Mouse (Mus musculus): ENCODE data around the gene Plet1. TPM values are rescaled to one million over a fixed set of nuclear protein-coding genes. Genes with fewer than 3 reads are reported as not detected.

Gene Plet1
- polyA plus RNA-seq, 1 experiment: 2.5 TPM

- H3K4me1 ChIP-seq (ENCODE audit: control insufficient read depth, insufficient read depth, insufficient read length, low read length): peaks cover 24% of the 10 kb centered on the region
- no peaks in the 10 kb centered on the region for H3K36me3 ChIP-seq (ENCODE audit: control insufficient read depth, insufficient read depth, low read length)
- H3K27ac ChIP-seq (ENCODE audit: insufficient read depth, low read depth, low read length): peak overlapping the region; percentile 72
- H3K27me3 ChIP-seq (ENCODE audit: control insufficient read depth, insufficient read depth, low read length): no peaks in the 10 kb centered on the region
- H3K4me3 ChIP-seq (ENCODE audit: low read depth, low read length): no peak overlapping the region
- 17% methylated on average over 4 of the region's 4 CpGs for WGBS
- TF ChIP-seq CTCF (IDR thresholded peaks at IDR 0.05; ENCODE audit: extremely low read depth, insufficient read length, insufficient replicate concordance, low read depth, low read length) (no peak), POLR2A (IDR thresholded peaks at IDR 0.05; ENCODE audit: low read depth, low read length) (no peak)
Observed at GRCm38 (mm10) chr9:50463205-50463508, 31.2 kb upstream of the Plet1 start.

- peaks cover 2% of the 10 kb centered on the region; the same call in 1 of the 2 replicates for H3K4me1 ChIP-seq (ENCODE audit: control insufficient read depth, insufficient read depth, insufficient read length, low read length)
- no peaks in the 10 kb centered on the region for H3K27me3 ChIP-seq (ENCODE audit: control insufficient read depth, insufficient read depth, low read length)
- no peaks in the 10 kb centered on the region for H3K36me3 ChIP-seq (ENCODE audit: control insufficient read depth, insufficient read depth, low read length)
- no peak overlapping the region for H3K27ac ChIP-seq (ENCODE audit: insufficient read depth, low read depth, low read length)
- TF ChIP-seq POLR2A (IDR thresholded peaks at IDR 0.05; ENCODE audit: low read depth, low read length): no peak
- no peak for TF ChIP-seq CTCF (IDR thresholded peaks at IDR 0.05; ENCODE audit: extremely low read depth, insufficient read length, insufficient replicate concordance, low read depth, low read length)
- WGBS: 55% methylated on average over 5 of the region's 5 CpGs
- H3K4me3 ChIP-seq (ENCODE audit: low read depth, low read length): no peak overlapping the region
Observed at GRCm38 (mm10) chr9:50470377-50471100, 23.8 kb upstream of the Plet1 start.

GRCm38 (mm10) chr9:50471181-50471901 lies 23.0 kb upstream of the Plet1 start:
- Histone ChIP-seq H3K36me3 (ENCODE audit: control insufficient read depth, insufficient read depth, low read length) (no peaks in the 10 kb centered on the region), H3K4me1 (ENCODE audit: control insufficient read depth, insufficient read depth, insufficient read length, low read length) (peaks cover 5% of the 10 kb centered on the region; the same call in 1 of the 2 replicates), H3K27ac (ENCODE audit: insufficient read depth, low read depth, low read length) (no peak overlapping the region), H3K4me3 (ENCODE audit: low read depth, low read length) (no peak overlapping the region), H3K27me3 (ENCODE audit: control insufficient read depth, insufficient read depth, low read length) (no peaks in the 10 kb centered on the region)
- 61% methylated on average over 13 of the region's 13 CpGs for WGBS
- TF ChIP-seq CTCF (IDR thresholded peaks at IDR 0.05; ENCODE audit: extremely low read depth, insufficient read length, insufficient replicate concordance, low read depth, low read length) (no peak), POLR2A (IDR thresholded peaks at IDR 0.05; ENCODE audit: low read depth, low read length) (no peak)

DNA sequence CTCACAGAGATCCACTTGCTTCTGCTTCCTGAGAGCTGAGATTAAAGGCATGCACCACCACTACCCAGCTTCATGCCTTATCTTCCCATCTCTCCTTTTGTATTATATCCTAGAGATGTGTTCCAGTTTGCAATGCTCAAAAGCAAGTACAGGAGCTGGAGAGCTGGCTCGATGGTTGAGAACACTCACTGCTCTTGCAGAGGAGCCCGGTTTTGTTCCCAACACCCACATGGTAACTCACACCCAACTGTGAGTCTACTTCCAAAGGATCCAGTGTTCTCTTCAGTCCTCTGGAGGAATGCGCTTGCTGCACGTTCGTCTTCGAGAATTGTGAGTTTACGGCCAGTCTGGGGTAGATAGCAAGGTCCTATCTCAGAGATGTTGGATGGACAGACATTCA lies 19.0 kb upstream of the Plet1 start:
- peaks cover 5% of the 10 kb centered on the region; the same call in 1 of the 2 replicates for H3K4me1 ChIP-seq (ENCODE audit: control insufficient read depth, insufficient read depth, insufficient read length, low read length)
- WGBS: 71% methylated on average over 7 of the region's 7 CpGs
- no peak overlapping the region for H3K27ac ChIP-seq (ENCODE audit: insufficient read depth, low read depth, low read length)
- no peak for TF ChIP-seq CTCF (IDR thresholded peaks at IDR 0.05; ENCODE audit: extremely low read depth, insufficient read length, insufficient replicate concordance, low read depth, low read length)
- TF ChIP-seq POLR2A (IDR thresholded peaks at IDR 0.05; ENCODE audit: low read depth, low read length): no peak
- no peak overlapping the region for H3K4me3 ChIP-seq (ENCODE audit: low read depth, low read length)
- H3K36me3 ChIP-seq (ENCODE audit: control insufficient read depth, insufficient read depth, low read length): no peaks in the 10 kb centered on the region
- no peaks in the 10 kb centered on the region for H3K27me3 ChIP-seq (ENCODE audit: control insufficient read depth, insufficient read depth, low read length)

GRCm38 (mm10) chr9:50475745-50476144 lies 18.6 kb upstream of the Plet1 start:
- H3K27ac ChIP-seq (ENCODE audit: insufficient read depth, low read depth, low read length): no peak overlapping the region
- 60% methylated on average over 8 of the region's 8 CpGs for WGBS
- H3K4me3 ChIP-seq (ENCODE audit: low read depth, low read length): peak overlapping the region; percentile 12; the same call in 1 of the 2 replicates
- TF ChIP-seq CTCF (IDR thresholded peaks at IDR 0.05; ENCODE audit: extremely low read depth, insufficient read length, insufficient replicate concordance, low read depth, low read length) (no peak), POLR2A (IDR thresholded peaks at IDR 0.05; ENCODE audit: low read depth, low read length) (no peak)
- H3K27me3 ChIP-seq (ENCODE audit: control insufficient read depth, insufficient read depth, low read length): no peaks in the 10 kb centered on the region
- H3K36me3 ChIP-seq (ENCODE audit: control insufficient read depth, insufficient read depth, low read length): no peaks in the 10 kb centered on the region
- H3K4me1 ChIP-seq (ENCODE audit: control insufficient read depth, insufficient read depth, insufficient read length, low read length): peaks cover 5% of the 10 kb centered on the region; the same call in 1 of the 2 replicates

- TF ChIP-seq CTCF (IDR thresholded peaks at IDR 0.05; ENCODE audit: extremely low read depth, insufficient read length, insufficient replicate concordance, low read depth, low read length) (no peak), POLR2A (IDR thresholded peaks at IDR 0.05; ENCODE audit: low read depth, low read length) (no peak)
- H3K36me3 ChIP-seq (ENCODE audit: control insufficient read depth, insufficient read depth, low read length): no peaks in the 10 kb centered on the region
- WGBS: 32% methylated on average over 7 of the region's 7 CpGs
- no peak overlapping the region for H3K4me3 ChIP-seq (ENCODE audit: low read depth, low read length)
- H3K27me3 ChIP-seq (ENCODE audit: control insufficient read depth, insufficient read depth, low read length): no peaks in the 10 kb centered on the region
- H3K27ac ChIP-seq (ENCODE audit: insufficient read depth, low read depth, low read length): no peak overlapping the region
- H3K4me1 ChIP-seq (ENCODE audit: control insufficient read depth, insufficient read depth, insufficient read length, low read length): peaks cover 3% of the 10 kb centered on the region; the same call in 1 of the 2 replicates
Observed at GRCm38 (mm10) chr9:50476651-50477050, 17.7 kb upstream of the Plet1 start.

DNA sequence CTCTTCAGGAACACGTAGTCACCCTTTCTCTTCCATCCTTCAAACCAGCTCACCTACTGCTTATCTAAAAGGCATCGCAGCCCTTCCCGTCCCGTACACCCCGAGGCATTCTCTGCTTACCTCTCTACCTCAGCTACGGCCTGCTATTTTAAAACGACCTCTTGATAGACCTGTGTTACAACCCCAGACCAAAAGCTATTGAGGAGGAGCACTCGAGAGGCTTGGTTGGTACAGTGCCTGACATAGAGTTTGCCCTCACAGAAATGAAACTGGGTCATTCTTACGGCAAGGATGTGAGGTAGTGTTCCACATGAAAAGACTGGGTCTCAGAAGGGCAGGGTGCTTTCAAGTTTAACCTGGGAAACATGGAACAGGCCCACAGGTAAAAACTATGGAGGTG lies 17.1 kb upstream of the Plet1 start:
- no peaks in the 10 kb centered on the region for H3K27me3 ChIP-seq (ENCODE audit: control insufficient read depth, insufficient read depth, low read length)
- H3K4me3 ChIP-seq (ENCODE audit: low read depth, low read length): no peak overlapping the region
- TF ChIP-seq POLR2A (IDR thresholded peaks at IDR 0.05; ENCODE audit: low read depth, low read length): no peak

More for the DNA sequence above, 17.1 kb upstream of the Plet1 start:
- Histone ChIP-seq H3K27ac (ENCODE audit: insufficient read depth, low read depth, low read length) (no peak overlapping the region), H3K36me3 (ENCODE audit: control insufficient read depth, insufficient read depth, low read length) (no peaks in the 10 kb centered on the region), H3K4me1 (ENCODE audit: control insufficient read depth, insufficient read depth, insufficient read length, low read length) (peaks cover 3% of the 10 kb centered on the region; the same call in 1 of the 2 replicates)
- WGBS: 87% methylated on average over 9 of the region's 9 CpGs

Measured in small intestine, adult 2 months (tissue).